Mouse (Mus musculus): ENCODE measurements around the gene Hist1h2bf.
"Not testable (repeated sequence)": the region's sequence is repeated elsewhere in the genome, so short reads cannot be mapped to it uniquely, and the experiment has no call there.

Gene Hist1h2bf

GRCm38 (mm10) chr13:23573898-23574524 is at the start of gene Hist1h2bf, which contains the start of gene Hist1h2ad:
Gene Hist1h2bf, minus strand, starts transcription at chr13:23574196.
Gene Hist1h2ad, plus strand, starts transcription at chr13:23574381.
- peak; percentile 99 for DNase-seq (ENCODE audit: low spot score)

- peak; percentile 59 for DNase-seq (ENCODE audit: low spot score)
Observed at GRCm38 (mm10) chr13:23622861-23623450, 49.0 kb upstream of the Hist1h2bf start.

GRCm38 (mm10) chr13:23622175-23622671 is 48.2 kb upstream of the Hist1h2bf start, which contains the start of gene Hist1h1e:
Gene Hist1h1e, minus strand, starts transcription at chr13:23622558.
- DNase-seq (ENCODE audit: low spot score): peak; percentile 93

GRCm38 (mm10) chr13:23621532-23622174 is 47.7 kb upstream of the Hist1h2bf start:
- no peak for DNase-seq (ENCODE audit: low spot score)

- peak; percentile 95 for DNase-seq (ENCODE audit: low spot score)
Observed at GRCm38 (mm10) chr13:23620733-23621531, 46.9 kb upstream of the Hist1h2bf start, which contains the start of gene Hist1h2be. Gene Hist1h2be, minus strand, starts transcription at chr13:23621124.

GRCm38 (mm10) chr13:23620056-23620732 is 46.2 kb upstream of the Hist1h2bf start:
- peak; percentile 39 for DNase-seq (ENCODE audit: low spot score)

- no peak for DNase-seq (ENCODE audit: low spot score)
Observed at GRCm38 (mm10) chr13:23611638-23612037, 37.6 kb upstream of the Hist1h2bf start.

GRCm38 (mm10) chr13:23610393-23610792 is 36.4 kb upstream of the Hist1h2bf start:
- DNase-seq (ENCODE audit: low spot score): no peak

- no peak for DNase-seq (ENCODE audit: low spot score)
Observed at GRCm38 (mm10) chr13:23609844-23610243, 35.8 kb upstream of the Hist1h2bf start.

- DNase-seq (ENCODE audit: low spot score): no peak
Observed at GRCm38 (mm10) chr13:23609209-23609608, 35.2 kb upstream of the Hist1h2bf start.

GRCm38 (mm10) chr13:23605052-23605451 is 31.1 kb upstream of the Hist1h2bf start:
- no peak for DNase-seq (ENCODE audit: low spot score)

GRCm38 (mm10) chr13:23604452-23604851 is 30.5 kb upstream of the Hist1h2bf start:
- no peak for DNase-seq (ENCODE audit: low spot score)

GRCm38 (mm10) chr13:23603182-23603699 is 29.2 kb upstream of the Hist1h2bf start:
- no peak for DNase-seq (ENCODE audit: low spot score)

GRCm38 (mm10) chr13:23597957-23598356 is 24.0 kb upstream of the Hist1h2bf start:
- peak; percentile 88 for DNase-seq (ENCODE audit: low spot score)

- no peak for DNase-seq (ENCODE audit: low spot score)
Observed at GRCm38 (mm10) chr13:23595622-23596372, 21.8 kb upstream of the Hist1h2bf start.

- DNase-seq (ENCODE audit: low spot score): no peak
Observed at GRCm38 (mm10) chr13:23595185-23595584, 21.2 kb upstream of the Hist1h2bf start.

- DNase-seq (ENCODE audit: low spot score): no peak
Observed at GRCm38 (mm10) chr13:23593051-23593770, 19.2 kb upstream of the Hist1h2bf start.

- no peak for DNase-seq (ENCODE audit: low spot score)
Observed at GRCm38 (mm10) chr13:23592614-23593013, 18.6 kb upstream of the Hist1h2bf start.

GRCm38 (mm10) chr13:23591886-23592285 is 17.9 kb upstream of the Hist1h2bf start:
- DNase-seq (ENCODE audit: low spot score): not testable (repeated sequence)

- DNase-seq (ENCODE audit: low spot score): no peak
Observed at GRCm38 (mm10) chr13:23591206-23591605, 17.2 kb upstream of the Hist1h2bf start.

All from embryo, embryonic 10.5 days (tissue).